In genomic region chr10:45069557-45069956, GRCm38 (mm10) we compare ENCODE assay signal across 20 mouse cellular contexts. TPM values are rescaled to one million over a fixed set of nuclear protein-coding genes. Genes with fewer than 3 reads are reported as not detected.
DNase-seq lines count a peak whose midpoint lies in the region; ATAC-seq lines count a peak whose summit lies in the region.
"Had no signal": no experiment of that assay in that cellular context is flagged by ENCODE, and none has a peak within 500 bp of the region (broad histone marks: within the 10 kb centered on the region; RNA-seq: fewer than 3 reads in every experiment).

No protein-coding gene starts in this region.

- H3K27ac ChIP-seq in heart, embryonic 13.5 days (replicated peaks): 0 out of 2 replicates have a peak overlapping the region, but pooled peaks have one; percentile 54
- H3K27ac ChIP-seq in liver, embryonic 12.5 days: no peak overlapping the region
- H3K27ac ChIP-seq: embryonic facial prominence, embryonic 12.5 days; hindbrain, embryonic 15.5 days; layer of hippocampus, adult 2 months; macrophage had no signal

- no peaks in the 10 kb centered on the region for H3K27me3 ChIP-seq in heart, embryonic 13.5 days (replicated peaks)
- H3K27me3 ChIP-seq in liver, embryonic 12.5 days (replicated peaks): no peaks in the 10 kb centered on the region
- H3K27me3 ChIP-seq: embryonic facial prominence, embryonic 12.5 days; hindbrain, embryonic 15.5 days had no signal

- no peak for ATAC-seq in heart, embryonic 13.5 days (ENCODE audit: extremely low read depth, insufficient number of reproducible peaks, low FRiP score, low TSS enrichment)
- no peak for ATAC-seq in liver, embryonic 12.5 days

- WGBS in heart, embryonic 13.5 days: 41% methylated on average over 6 of the region's 6 CpGs
- 44% methylated on average over 6 of the region's 6 CpGs for WGBS in liver, embryonic 12.5 days (ENCODE audit: insufficient replicate concordance)

- H3K9ac ChIP-seq in heart, embryonic 13.5 days: peak overlapping the region; percentile 42; the same call in 1 of the 2 replicates
- peak overlapping the region; percentile 27; the same call in 1 of the 2 replicates for H3K9ac ChIP-seq in liver, embryonic 12.5 days
- H3K9ac ChIP-seq: embryonic facial prominence, embryonic 12.5 days; hindbrain, embryonic 15.5 days had no signal

- H3K4me3 ChIP-seq in heart, embryonic 13.5 days: peak overlapping the region; percentile 99
- H3K4me3 ChIP-seq in liver, embryonic 12.5 days: no peak overlapping the region
- H3K4me3 ChIP-seq: embryonic facial prominence, embryonic 12.5 days; hindbrain, embryonic 15.5 days; layer of hippocampus, adult 2 months had no signal

- H3K36me3 ChIP-seq in heart, embryonic 13.5 days: peaks cover 26% of the 10 kb centered on the region
- H3K36me3 ChIP-seq in liver, embryonic 12.5 days: peaks cover 27% of the 10 kb centered on the region

- no peaks in the 10 kb centered on the region for H3K9me3 ChIP-seq in heart, embryonic 13.5 days
- no peaks in the 10 kb centered on the region for H3K9me3 ChIP-seq in liver, embryonic 12.5 days (replicated peaks)
- H3K9me3 ChIP-seq: embryonic facial prominence, embryonic 12.5 days; hindbrain, embryonic 15.5 days had no signal

- peaks cover 53% of the 10 kb centered on the region for H3K4me1 ChIP-seq in heart, embryonic 13.5 days
- H3K4me1 ChIP-seq in liver, embryonic 12.5 days: peaks cover 66% of the 10 kb centered on the region

- no peak for DNase-seq in heart, adult 18-20 months
- DNase-seq in 416B (ENCODE audit: low read depth) (peak; percentile 59), MEL-GATA-1-ER (ENCODE audit: extremely low read depth, low read depth) (peak; percentile 50)
- DNase-seq in layer of hippocampus, postnatal 10 days (ENCODE audit: low spot score in 2 of 2): no peak
- DNase-seq in thymus, adult 18-20 months: no peak
- no peak for DNase-seq in cerebellum, adult 18-20 months
- DNase-seq: cerebellum, adult 11 months; cerebellum, postnatal 36 days; gastrocnemius, postnatal 10 days; kidney, adult 18-20 months; kidney, postnatal 10 days; left cerebral cortex, postnatal 4 days; lung, adult 18-20 months; thymus, postnatal 14 days had no signal

- H3K4me2 ChIP-seq in heart, embryonic 13.5 days: peak overlapping the region; percentile 81
- H3K4me2 ChIP-seq in liver, embryonic 12.5 days: peak overlapping the region; percentile 96
- H3K4me2 ChIP-seq: embryonic facial prominence, embryonic 12.5 days; hindbrain, embryonic 15.5 days had no signal

RNA-seq across cellular contexts. Expression of gene Prep, which starts 2.6 kb away (rescaled TPM):
- polyA plus RNA-seq in heart, embryonic 13.5 days (2015; fragmentation: Nextera tagmentation; extraction: Ambion mirVana): 27.8 and 29.6 TPM in 2 replicates
- total RNA-seq in heart, adult 18-20 months (2021): 10 to 100 TPM; 12.3 to 12.5 TPM
- polyA plus RNA-seq in liver, embryonic 12.5 days (2016; fragmentation: Nextera tagmentation; extraction: Ambion mirVana): 15.7 and 16.1 TPM in 2 replicates
- total RNA-seq in layer of hippocampus, postnatal 10 days (2021): 10 to 100 TPM; 16.9 to 19.5 TPM

Comparison
In these comparisons a context has a peak if more than half of its experiments do, and no peak if none do; other contexts are left out.
1. DNase-seq: peak in 416B (single experiment) and MEL-GATA-1-ER (single experiment); none in heart, adult 18-20 months (0 of 2), layer of hippocampus, postnatal 10 days (0 of 2), thymus, adult 18-20 months (0 of 2) and cerebellum, adult 18-20 months (0 of 2).